Mouse (Mus musculus): ENCODE measurements around the gene Ptprd. TPM values are rescaled to one million over a fixed set of nuclear protein-coding genes. Genes with fewer than 3 reads are reported as not detected.

Gene Ptprd
- polyA plus RNA-seq, 1 experiment from 2014 or later = 13.8 TPM

GRCm38 (mm10) chr4:76137901-76138300 is 2073.9 kb downstream of the Ptprd start:
- WGBS = 87% methylated on average over 3 of the region's 3 CpGs
- no peaks in the 10 kb centered on the region for H3K9me3 ChIP-seq (ENCODE audit: control insufficient read depth)
- H3K9ac ChIP-seq (ENCODE audit: low read depth, low read length) = no peak overlapping the region
- TF ChIP-seq CTCF (IDR thresholded peaks at IDR 0.05; ENCODE audit: low read depth) = no peak
- no peak for ATAC-seq
- H3K27ac ChIP-seq (ENCODE audit: low read depth, low read length) = no peak overlapping the region
- no peaks in the 10 kb centered on the region for H3K27me3 ChIP-seq (replicated peaks; ENCODE audit: control insufficient read depth, insufficient read depth, low read length)
- H3K36me3 ChIP-seq (ENCODE audit: control insufficient read depth, insufficient read depth) = no peaks in the 10 kb centered on the region
- H3K4me3 ChIP-seq (ENCODE audit: low read depth, low read length) = no peak overlapping the region
- H3K4me1 ChIP-seq (replicated peaks; ENCODE audit: control insufficient read depth, insufficient read depth, low read length) = no peaks in the 10 kb centered on the region
- no peak overlapping the region for H3K4me2 ChIP-seq (replicated peaks; ENCODE audit: low read depth)

- Histone ChIP-seq H3K4me1 (replicated peaks; ENCODE audit: control insufficient read depth, insufficient read depth, low read length) (no peaks in the 10 kb centered on the region), H3K9me3 (ENCODE audit: control insufficient read depth) (no peaks in the 10 kb centered on the region), H3K9ac (ENCODE audit: low read depth, low read length) (no peak overlapping the region), H3K36me3 (ENCODE audit: control insufficient read depth, insufficient read depth) (no peaks in the 10 kb centered on the region), H3K4me3 (ENCODE audit: low read depth, low read length) (no peak overlapping the region), H3K27ac (ENCODE audit: low read depth, low read length) (no peak overlapping the region), H3K4me2 (replicated peaks; ENCODE audit: low read depth) (no peak overlapping the region), H3K27me3 (replicated peaks; ENCODE audit: control insufficient read depth, insufficient read depth, low read length) (no peaks in the 10 kb centered on the region)
- TF ChIP-seq CTCF (IDR thresholded peaks at IDR 0.05; ENCODE audit: low read depth) = no peak
- WGBS = 90% methylated on average over 14 of the region's 14 CpGs
- no peak for ATAC-seq
These were observed 2075.1 kb downstream of the Ptprd start for GRCm38 (mm10) chr4:76136625-76137024.

GRCm38 (mm10) chr4:76091845-76092244 is 2119.9 kb downstream of the Ptprd start:
- 72% methylated on average over 4 of the region's 4 CpGs for WGBS
- Histone ChIP-seq H3K27me3 (replicated peaks; ENCODE audit: control insufficient read depth, insufficient read depth, low read length) (no peaks in the 10 kb centered on the region), H3K4me3 (ENCODE audit: low read depth, low read length) (no peak overlapping the region), H3K4me2 (replicated peaks; ENCODE audit: low read depth) (no peak overlapping the region), H3K4me1 (replicated peaks; ENCODE audit: control insufficient read depth, insufficient read depth, low read length) (no peaks in the 10 kb centered on the region), H3K36me3 (ENCODE audit: control insufficient read depth, insufficient read depth) (peaks cover 6% of the 10 kb centered on the region), H3K9me3 (ENCODE audit: control insufficient read depth) (no peaks in the 10 kb centered on the region), H3K27ac (ENCODE audit: low read depth, low read length) (no peak overlapping the region), H3K9ac (ENCODE audit: low read depth, low read length) (no peak overlapping the region)
- no peak for TF ChIP-seq CTCF (IDR thresholded peaks at IDR 0.05; ENCODE audit: low read depth)
- no peak for ATAC-seq

- Histone ChIP-seq H3K9me3 (ENCODE audit: control insufficient read depth) (no peaks in the 10 kb centered on the region), H3K4me2 (replicated peaks; ENCODE audit: low read depth) (no peak overlapping the region), H3K36me3 (ENCODE audit: control insufficient read depth, insufficient read depth) (peaks cover 6% of the 10 kb centered on the region), H3K4me1 (replicated peaks; ENCODE audit: control insufficient read depth, insufficient read depth, low read length) (no peaks in the 10 kb centered on the region), H3K27me3 (replicated peaks; ENCODE audit: control insufficient read depth, insufficient read depth, low read length) (no peaks in the 10 kb centered on the region), H3K9ac (ENCODE audit: low read depth, low read length) (no peak overlapping the region), H3K27ac (ENCODE audit: low read depth, low read length) (no peak overlapping the region), H3K4me3 (ENCODE audit: low read depth, low read length) (no peak overlapping the region)
- no peak for TF ChIP-seq CTCF (IDR thresholded peaks at IDR 0.05; ENCODE audit: low read depth)
- no peak for ATAC-seq
These were observed 2121.9 kb downstream of the Ptprd start for GRCm38 (mm10) chr4:76089866-76090265.

GRCm38 (mm10) chr4:76076051-76076450 is 2135.7 kb downstream of the Ptprd start:
- Histone ChIP-seq H3K9ac (ENCODE audit: low read depth, low read length) (no peak overlapping the region), H3K4me1 (replicated peaks; ENCODE audit: control insufficient read depth, insufficient read depth, low read length) (no peaks in the 10 kb centered on the region), H3K9me3 (ENCODE audit: control insufficient read depth) (no peaks in the 10 kb centered on the region), H3K36me3 (ENCODE audit: control insufficient read depth, insufficient read depth) (no peaks in the 10 kb centered on the region), H3K27ac (ENCODE audit: low read depth, low read length) (no peak overlapping the region), H3K4me3 (ENCODE audit: low read depth, low read length) (no peak overlapping the region), H3K4me2 (replicated peaks; ENCODE audit: low read depth) (no peak overlapping the region), H3K27me3 (replicated peaks; ENCODE audit: control insufficient read depth, insufficient read depth, low read length) (no peaks in the 10 kb centered on the region)
- ATAC-seq = no peak
- no peak for TF ChIP-seq CTCF (IDR thresholded peaks at IDR 0.05; ENCODE audit: low read depth)
- 86% methylated on average over 1 of the region's 1 CpGs for WGBS

GRCm38 (mm10) chr4:76073286-76073685 is 2138.5 kb downstream of the Ptprd start:
- no peaks in the 10 kb centered on the region for H3K36me3 ChIP-seq (ENCODE audit: control insufficient read depth, insufficient read depth)
- TF ChIP-seq CTCF (IDR thresholded peaks at IDR 0.05; ENCODE audit: low read depth) = no peak
- H3K4me3 ChIP-seq (ENCODE audit: low read depth, low read length) = no peak overlapping the region
- 90% methylated on average over 3 of the region's 3 CpGs for WGBS
- H3K9ac ChIP-seq (ENCODE audit: low read depth, low read length) = no peak overlapping the region
- ATAC-seq = no peak
- no peaks in the 10 kb centered on the region for H3K27me3 ChIP-seq (replicated peaks; ENCODE audit: control insufficient read depth, insufficient read depth, low read length)
- H3K27ac ChIP-seq (ENCODE audit: low read depth, low read length) = no peak overlapping the region
- no peak overlapping the region for H3K4me2 ChIP-seq (replicated peaks; ENCODE audit: low read depth)
- H3K4me1 ChIP-seq (replicated peaks; ENCODE audit: control insufficient read depth, insufficient read depth, low read length) = no peaks in the 10 kb centered on the region
- no peaks in the 10 kb centered on the region for H3K9me3 ChIP-seq (ENCODE audit: control insufficient read depth)

- no peak for TF ChIP-seq CTCF (IDR thresholded peaks at IDR 0.05; ENCODE audit: low read depth)
- no peak for ATAC-seq
- H3K4me1 ChIP-seq (replicated peaks; ENCODE audit: control insufficient read depth, insufficient read depth, low read length) = no peaks in the 10 kb centered on the region
- H3K27ac ChIP-seq (ENCODE audit: low read depth, low read length) = no peak overlapping the region
- no peak overlapping the region for H3K4me3 ChIP-seq (ENCODE audit: low read depth, low read length)
- no peaks in the 10 kb centered on the region for H3K27me3 ChIP-seq (replicated peaks; ENCODE audit: control insufficient read depth, insufficient read depth, low read length)
- 94% methylated on average over 6 of the region's 6 CpGs for WGBS
- no peak overlapping the region for H3K4me2 ChIP-seq (replicated peaks; ENCODE audit: low read depth)
- no peaks in the 10 kb centered on the region for H3K9me3 ChIP-seq (ENCODE audit: control insufficient read depth)
- H3K9ac ChIP-seq (ENCODE audit: low read depth, low read length) = no peak overlapping the region
- no peaks in the 10 kb centered on the region for H3K36me3 ChIP-seq (ENCODE audit: control insufficient read depth, insufficient read depth)
These were observed 2140.0 kb downstream of the Ptprd start for GRCm38 (mm10) chr4:76071720-76072119.
